Mouse (Mus musculus) lung, postnatal 4 days (tissue): ENCODE data around the gene Picalm.
A peak's percentile ranks its signal among the peaks of the same experiment; 100 is the strongest.
"Not testable (repeated sequence)": the region's sequence is repeated elsewhere in the genome, so short reads cannot be mapped to it uniquely, and the experiment has no call there.

ENCODE experiments used
- DNase-seq, 2 experiments: peaks; one replicate each; pipeline ENCODE4 v3.0.0; 2021

Picalm gene

DNA sequence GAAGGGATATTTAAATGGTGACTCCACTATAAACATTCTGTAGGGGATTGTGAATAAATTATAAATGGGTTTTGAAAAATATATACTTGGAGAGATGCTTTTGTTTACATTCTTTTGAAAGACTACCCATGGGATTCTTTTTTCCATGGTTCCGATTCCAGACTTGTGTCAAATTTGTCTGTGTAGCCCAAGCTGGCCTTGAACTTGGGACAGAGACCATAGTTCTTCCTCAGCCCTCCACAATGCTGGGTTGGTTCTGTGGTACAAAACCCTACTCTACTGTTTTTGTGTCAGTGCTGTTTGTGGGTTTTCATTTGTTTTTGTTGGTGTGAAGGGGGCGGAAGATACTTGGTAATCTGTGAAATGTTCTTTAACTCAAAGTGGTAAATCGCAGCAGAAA is 2.3 kb downstream of the Picalm start:
- no peak for DNase-seq

DNA sequence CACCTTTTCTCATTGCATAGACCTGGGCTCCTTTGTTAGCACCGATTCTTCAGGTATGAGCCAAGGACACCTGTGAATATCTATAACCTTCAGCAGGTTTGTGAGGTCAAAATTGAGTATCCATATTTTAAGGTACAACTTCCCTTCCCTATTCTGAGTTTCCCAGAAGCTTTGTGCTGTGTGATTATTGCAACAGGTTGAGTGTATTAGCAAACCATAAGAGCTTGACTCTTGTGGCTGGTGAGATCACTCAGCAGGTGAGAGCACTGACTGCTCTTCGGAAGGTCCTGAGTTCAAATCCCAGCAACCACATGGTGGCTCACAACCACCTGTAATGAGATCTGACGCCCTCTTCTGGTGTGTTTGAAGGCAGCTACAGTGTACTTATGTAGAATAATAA is 6.7 kb downstream of the Picalm start:
- DNase-seq = no peak

DNA sequence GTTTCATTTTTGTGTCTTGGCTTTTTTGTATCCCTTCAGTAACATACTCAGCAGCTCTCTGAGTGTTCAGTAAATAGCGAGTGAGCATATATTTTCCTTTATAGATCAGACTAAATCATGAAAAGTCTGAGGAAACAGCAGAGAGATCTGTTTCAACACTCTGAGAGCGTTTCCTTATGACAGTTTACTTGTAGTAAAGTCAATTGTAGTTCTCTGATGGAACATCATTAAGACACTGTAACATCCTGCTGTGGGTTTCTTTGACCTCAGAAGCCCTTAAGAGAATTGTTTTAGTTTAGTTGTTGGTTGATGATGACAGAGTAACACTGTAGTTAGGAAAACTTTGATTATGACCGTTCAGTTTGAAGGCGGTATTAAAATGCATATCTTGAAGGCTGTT is 8.3 kb downstream of the Picalm start:
- DNase-seq = no peak

DNA sequence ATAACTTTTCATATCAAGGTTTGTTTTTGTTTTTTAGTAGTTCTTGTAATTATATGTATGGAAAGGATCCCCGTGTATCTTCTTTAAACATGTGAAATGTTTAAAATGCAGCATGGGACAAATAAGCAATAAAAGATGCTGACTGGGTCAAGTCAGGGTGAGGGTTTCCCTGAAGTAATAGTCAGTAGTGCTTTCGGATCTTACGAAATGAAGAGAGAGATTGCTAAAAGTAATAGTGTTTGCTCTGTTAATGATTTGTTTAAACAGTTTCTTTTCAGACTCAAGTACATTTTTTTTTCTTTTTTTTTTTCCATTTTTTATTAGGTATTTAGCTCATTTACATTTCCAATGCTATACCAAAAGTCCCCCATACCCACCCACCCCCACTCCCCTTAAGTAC is 10.3 kb downstream of the Picalm start:
- DNase-seq = no peak

DNA sequence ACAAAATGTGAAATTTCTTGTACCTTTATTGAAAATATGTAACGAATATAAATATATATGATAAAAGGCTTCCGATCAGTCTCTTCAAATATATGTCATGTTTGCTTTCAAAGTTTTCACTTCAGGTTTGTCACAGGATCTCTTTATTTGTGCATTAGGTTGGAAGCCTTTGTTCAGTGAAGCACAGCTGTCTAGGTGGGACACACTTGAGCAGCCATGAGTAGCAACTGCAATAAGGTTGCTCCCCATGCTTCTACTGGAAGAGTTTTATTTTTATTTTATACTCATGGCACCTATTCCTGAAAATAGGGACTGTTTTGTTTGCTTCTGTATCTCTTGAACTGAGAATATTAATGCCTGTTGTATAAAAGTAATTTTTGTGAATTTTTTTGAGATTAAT is 14.3 kb downstream of the Picalm start:
- no peak for DNase-seq

DNA sequence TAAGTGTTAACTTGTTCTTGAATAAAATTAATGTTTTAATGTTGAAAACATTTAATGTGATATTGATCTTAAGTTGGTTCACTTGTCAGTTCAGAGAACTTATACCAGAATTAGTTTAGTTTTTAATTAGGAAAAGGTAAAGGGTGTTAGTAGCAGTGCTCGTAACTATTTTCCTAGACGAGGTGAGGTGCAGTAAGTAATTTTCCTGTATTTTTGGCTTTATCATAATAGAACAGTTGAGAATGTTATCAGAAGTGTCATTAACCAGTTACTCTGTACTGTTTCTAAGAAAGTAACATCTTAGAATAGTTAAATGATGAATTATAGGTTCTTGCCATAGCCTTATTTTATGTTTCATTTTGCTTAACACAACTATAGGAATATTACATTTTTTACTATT is 15.0 kb downstream of the Picalm start:
- no peak for DNase-seq

DNA sequence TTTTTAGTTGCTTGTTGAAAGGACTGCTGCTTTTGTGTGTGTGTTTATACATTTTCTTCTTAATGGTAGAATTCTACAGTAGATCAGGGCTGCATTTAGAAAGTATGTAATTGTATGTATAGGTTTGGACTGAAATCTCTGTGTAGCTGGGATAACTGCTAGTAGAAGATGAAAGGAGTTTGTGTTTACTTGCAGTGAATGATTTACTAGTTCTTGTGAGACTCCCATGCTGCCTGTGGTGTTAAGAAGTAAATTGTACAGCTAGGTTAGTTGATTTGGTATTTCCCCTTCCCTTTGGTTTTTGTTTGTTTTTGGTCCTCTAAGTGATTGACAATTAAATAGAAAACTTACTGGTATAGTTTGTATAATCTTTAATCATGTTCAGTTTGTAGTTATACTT is 15.4 kb downstream of the Picalm start:
- no peak for DNase-seq

DNA sequence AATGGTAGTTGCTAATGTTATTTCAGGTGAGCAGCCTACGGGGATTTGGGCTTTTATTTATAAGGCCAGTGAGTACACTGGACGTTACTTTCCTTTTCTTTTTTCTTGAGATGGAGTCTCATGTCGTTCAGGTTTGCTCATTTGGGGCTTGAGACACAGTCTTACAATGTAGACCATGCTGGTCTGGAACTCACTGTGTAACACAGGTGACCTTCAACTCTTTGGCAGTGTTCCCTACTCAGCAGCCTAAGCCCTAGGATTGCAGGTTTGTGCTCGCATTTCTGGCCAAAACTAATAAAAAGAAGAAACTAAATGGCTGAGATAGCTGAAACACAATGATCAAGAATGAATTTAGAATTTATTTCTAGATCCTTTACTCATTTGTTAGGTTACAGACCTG is 15.9 kb downstream of the Picalm start:
- no peak for DNase-seq

DNA sequence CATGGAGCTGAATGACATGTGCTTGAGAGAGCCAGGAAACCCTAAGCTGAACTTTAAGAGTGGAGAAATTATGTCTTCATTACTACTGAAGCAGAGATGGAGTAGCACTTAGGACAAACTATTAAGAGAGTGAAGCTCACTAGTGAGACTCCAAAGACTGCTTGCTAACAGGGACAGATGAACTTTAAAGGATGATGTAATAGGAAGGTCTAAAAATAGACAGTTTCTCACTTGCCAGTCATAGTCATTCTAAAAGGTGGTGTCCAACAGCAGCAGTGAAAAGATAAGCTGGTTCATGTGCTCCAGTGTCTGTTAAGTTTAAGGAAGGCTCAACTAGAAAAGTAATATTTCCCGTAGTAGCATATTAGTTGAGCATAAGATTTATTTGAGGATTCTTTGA is 16.3 kb downstream of the Picalm start:
- DNase-seq = no peak

DNA sequence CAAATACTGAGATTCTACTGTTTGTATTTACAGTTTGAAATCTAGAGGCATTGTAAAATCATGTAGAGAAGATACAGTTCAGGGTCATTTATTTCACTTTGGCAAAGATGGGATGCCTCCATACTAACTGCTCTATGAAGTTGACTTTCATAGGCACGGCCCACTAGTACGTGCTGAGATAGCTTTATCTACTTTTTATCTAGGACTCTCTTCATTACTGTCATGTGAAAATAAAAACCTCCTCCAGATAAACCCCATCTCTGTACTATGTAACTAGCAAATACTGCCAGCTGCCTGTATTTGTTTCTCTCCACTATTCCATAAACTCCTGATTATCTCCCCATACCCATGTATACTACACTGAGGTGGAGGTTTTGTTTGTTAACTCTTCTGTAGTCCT is 18.0 kb downstream of the Picalm start:
- DNase-seq = no peak

DNA sequence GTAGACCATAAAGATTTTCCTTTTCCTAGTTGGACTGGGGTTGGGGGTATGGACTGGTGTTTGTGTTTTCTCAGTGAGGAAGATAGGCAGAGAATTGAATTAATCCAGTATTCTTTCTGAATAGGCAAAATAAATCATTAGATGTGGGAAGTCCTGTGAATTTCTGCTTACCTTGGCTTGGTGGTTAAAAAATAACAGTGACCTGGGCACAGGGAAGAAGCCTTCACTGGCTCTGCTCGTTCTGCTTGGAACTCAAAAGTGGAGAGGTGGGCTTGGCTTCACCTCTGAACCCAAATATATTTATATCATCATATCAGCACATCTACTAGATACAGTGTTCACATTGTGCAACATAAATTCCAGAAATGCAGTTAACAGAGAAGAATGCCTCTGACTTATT is 18.5 kb downstream of the Picalm start:
- DNase-seq = no peak

DNA sequence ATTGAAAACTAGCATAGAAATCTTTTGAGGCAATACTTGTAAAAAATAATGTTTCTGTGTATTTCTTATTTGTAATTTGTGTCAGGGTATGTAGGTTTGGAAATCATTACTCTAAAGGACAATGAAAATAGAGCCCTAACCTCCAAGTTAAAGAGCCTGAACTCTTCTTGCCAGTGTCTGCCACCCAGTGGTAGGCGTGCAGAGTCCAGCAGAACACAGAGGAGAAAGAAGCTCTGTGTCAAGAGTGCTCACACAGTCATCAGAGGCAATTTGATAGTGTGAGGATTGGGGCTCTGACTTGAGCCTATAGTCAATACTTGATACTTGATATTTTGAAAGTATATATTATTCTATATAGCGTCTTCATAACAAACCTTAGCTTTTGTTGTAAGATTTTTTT is 20.3 kb downstream of the Picalm start:
- peak; percentile 60 to 70 for DNase-seq

DNA sequence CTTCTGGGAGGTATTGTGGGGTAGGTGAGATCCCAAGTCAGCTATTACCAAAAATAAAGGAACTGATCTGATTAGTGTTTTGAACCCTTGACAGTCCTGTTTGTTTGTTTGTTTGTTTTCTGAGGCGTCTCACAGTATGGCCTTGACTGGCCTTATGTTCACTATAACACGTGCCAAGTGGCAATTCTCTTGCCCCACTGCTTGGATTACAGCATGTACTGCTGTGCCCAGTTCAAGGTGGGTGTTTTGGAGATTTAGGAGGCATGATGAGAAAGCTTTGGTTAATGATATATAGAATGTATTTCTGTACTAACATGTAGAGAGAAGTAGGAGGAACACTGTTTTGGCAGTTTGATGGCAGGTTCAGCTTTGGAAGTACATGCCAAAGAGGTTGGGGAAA is 28.0 kb downstream of the Picalm start:
- no peak for DNase-seq

DNA sequence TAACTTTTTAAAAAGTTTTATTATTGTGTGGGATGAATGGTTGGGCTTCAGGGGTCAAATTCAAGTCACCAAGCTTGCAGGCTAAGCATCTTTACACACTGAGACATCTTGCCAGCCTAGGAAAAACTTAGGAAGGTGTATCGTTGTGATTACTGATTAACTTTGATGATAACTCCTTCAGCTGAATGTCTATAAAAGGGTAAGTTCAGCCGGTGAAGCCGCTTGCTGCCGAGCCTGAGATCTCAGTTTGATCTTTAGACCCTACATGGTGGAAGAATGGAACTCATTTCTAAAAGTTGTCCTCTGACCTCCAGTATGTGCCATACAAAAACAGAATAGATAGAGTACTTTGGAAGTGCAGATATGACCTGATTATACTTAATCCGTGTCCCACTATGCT is 30.6 kb downstream of the Picalm start:
- no peak for DNase-seq

DNA sequence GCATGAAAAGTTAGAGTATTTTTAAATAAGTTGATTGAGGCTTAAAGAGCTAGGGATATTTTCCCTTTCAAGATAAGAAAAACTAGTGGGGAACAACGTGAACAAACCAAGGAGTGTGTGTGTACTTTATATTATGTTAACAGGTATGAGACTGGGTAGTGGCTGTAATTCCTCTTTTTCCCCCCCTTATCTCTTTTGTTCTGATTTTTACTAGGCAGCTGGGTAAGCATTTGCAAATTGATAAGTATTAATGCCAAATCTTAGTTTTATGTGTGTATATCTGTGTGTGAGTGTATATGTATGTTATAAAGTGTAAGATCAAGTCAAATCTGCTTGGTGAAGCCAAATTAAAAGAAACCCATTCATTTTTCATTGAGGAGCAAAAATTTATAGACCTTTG is 34.3 kb downstream of the Picalm start:
- no peak for DNase-seq

DNA sequence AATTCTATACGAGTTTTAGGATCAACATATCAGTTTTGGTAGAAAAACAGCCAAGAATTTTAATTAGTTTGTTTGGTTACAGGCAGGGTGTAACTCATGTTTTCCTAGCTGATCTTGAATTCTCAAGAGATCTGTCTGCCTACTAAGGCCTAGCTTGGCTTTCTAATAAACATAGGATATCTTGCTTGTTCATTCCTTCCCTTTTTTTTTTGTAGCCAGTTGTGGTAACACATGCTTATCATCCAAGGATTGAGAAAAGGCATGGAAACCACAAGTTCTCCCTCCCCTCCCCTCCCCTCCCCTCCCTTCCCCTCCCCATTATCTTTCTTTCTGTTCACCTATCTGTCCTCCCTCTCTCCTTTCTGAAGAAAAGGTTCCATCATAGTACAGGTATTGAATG is 36.0 kb downstream of the Picalm start:
- DNase-seq = no peak

DNA sequence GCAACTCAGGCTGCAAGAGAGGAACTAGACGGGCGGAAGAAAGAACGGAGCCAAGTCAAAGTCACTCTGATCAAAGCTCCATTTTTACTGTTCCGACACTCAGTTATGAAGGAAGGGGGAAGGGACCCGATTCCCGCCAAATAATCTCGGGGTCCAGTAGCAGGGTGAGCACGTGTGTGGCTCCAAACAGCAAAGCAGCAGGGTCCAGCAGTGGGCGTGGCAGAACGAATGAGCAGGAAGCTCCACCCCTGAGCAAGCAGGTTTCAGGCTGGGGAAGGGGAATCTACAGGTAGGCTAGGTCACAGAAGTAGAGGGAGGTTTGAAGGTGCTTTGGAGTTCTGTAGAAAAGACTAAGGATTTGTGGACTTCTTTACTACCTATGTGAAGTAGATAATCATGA is 37.8 kb downstream of the Picalm start:
- not testable (repeated sequence) for DNase-seq

DNA sequence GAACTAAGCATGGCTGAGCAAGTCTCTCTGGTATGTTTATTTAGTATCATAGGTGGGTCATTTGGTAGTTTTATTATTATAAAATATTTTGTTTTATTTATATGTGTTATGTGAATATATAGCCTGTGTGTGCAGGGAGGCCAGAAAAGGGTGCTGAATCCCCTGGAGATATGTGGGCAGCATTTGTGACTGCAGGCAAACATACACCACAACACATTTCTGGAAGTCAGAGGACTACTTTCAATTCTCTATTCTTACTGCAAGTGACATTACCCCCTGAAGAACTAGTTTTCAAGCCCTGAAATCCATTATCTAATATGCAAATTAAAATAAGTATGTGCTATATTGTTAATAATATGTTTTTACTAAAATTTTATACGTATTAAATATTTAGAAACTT is 43.8 kb downstream of the Picalm start:
- DNase-seq = no peak

DNA sequence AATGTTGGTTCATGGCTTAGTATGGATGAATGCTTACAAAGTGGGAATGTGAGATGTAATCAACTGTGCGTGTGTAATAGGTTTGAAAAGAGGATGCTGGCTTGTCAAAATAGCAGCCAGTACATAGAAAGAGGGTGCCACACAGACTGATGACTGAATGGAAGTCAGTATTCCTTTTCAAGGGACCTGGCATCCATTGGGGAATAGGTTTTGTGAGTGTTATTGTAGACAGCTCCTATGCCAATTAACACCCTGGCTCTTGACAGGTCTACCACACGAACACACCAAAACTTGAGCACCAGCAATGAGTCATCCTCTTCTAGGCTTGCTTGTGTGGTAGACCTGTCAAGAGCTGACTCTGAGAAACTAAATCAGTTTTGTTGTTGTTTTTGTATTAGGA is 45.6 kb downstream of the Picalm start:
- DNase-seq = no peak

DNA sequence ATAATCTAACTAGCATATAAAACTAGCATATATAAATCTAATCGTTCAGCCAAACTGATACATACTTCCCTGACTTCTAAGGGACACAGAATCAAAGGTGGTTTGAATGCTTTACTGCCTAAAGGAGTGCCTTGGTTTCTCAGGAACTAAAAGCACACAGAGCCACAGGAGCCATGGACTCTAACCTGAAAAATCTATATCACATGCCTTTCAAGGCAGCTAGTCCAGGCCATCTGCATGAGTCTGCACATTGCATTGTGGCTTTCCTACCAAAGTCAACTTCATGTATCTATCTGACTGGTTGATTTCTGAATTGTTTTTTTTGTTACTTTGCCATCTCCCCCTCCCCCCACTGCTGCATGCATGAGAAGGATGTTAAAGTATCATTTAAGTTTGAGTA is 50.6 kb downstream of the Picalm start:
- no peak for DNase-seq

DNA sequence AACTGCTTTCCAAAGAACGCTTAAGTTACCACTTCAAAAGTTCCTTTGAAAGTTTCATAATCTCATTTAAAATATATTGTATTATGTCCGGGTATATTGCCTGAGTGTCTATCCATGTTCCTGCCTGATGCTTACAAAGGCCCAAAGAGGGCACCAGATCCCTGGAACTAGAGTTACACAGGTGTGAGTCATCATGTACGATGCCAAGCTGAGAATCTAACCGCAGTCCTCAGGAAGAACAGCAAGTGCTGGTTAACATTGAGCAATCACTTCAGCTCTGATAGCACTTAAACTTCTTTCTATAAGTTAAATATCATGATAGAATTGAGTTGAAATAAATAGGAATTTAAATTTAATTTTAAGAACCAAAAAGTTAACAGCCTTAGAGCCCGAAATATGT is 70.2 kb downstream of the Picalm start:
- DNase-seq = no peak

DNA sequence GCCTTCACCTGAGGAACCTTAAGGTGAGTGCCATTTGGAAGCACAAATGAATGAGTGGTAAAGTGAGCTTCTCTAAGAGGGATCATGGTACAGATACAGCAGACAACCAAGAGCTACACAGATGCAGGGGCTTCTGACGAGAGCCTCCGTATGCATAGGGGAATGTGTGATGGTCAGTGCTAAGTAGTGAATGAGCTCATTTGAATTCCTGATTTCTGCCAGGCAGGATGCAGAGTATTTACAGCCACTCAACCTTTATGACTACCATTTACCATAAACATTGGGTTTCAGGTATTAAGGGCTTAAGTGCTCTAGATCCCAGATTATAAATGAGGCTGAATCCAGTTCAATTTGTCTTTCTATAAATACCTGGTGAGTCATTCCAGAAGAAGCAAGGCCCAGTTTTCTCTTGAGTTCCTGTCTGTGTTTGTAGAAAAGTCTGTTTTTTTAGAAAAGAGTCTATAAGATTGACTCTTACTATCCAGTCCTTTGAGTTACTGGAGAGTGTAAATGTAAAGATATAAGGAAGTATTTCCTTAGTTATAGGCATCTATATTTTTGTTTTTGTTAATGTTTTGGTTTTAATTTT is 72.0 kb downstream of the Picalm start:
- DNase-seq = no peak

DNA sequence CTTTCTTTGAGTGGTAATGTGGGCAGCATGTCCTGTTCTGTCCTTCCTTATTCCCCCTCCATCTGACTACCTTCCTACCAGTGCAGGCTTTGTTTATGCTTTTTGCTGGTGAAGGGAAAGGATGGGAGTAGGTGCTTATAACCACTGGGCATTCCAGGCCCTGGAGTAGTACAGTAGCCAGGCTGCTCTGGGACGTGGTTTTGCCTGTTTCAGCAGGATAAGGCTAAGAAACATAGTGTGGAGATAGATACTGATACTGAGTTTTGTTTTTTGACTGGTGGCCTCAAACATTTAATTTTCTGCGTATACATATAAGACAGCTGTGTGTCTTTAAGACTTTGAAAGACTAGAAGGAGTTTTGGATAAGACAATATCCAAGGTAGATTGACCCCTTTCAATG is 73.9 kb downstream of the Picalm start:
- DNase-seq = no peak

DNA sequence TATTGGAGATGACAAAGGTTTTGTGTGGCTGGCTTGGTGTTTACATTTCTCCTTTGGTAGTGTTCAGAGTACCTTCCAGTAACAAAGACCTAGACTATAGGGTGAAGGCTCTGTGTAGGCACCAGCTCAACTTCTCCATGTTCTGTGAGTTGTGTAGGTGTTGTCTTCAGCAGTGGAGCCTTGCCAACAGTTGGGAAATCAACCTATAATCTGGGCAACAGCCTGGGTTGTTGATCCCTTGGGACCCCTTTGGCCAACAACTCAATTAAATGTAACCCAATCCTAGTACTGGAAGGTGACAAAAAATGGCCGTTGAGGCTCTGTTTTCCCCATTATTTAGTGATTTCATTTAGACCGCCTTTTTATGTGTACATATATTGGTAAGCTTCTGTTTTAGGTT is 80.1 kb downstream of the Picalm start:
- DNase-seq = no peak

DNA sequence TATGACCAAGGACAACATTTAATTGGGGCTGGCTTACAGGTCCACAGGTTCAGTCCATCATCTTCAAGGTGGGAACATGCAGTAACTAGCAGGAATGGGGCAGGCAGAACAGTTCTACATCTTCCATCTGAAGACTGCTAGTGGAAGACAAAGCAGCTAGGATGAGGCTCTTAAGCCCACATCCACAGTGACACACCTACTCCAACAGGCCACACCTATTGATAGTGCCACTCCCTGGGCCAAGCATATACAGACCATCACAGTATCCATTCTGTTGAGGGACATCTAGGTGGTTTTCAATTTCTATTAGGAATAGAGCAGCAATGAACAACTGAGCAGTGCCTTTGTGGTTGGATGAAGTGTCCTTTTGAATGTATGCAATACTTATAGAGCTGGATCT is 80.9 kb downstream of the Picalm start:
- no peak for DNase-seq

DNA sequence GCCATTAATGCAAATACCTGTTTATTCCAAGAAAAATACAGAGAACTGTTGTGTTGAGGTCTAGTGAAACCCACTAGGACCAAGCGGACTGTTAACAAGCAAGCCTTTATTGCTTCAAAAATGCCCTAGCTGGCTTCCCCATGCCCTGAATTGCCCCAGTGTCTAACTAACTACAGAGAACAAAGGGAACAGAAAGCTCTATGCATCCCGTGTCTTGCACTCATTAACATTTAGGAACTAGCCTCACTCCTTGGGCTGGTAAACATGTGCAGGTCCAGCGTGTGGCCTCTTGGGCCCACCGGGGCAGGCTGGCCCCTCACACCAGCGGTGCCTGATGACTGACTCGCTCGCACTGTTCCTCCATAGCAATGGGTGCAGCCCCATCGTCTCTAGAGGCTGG is 86.5 kb downstream of the Picalm start:
- DNase-seq = no peak
